Mouse (Mus musculus): Measurements from ENCODE around the gene Pdzrn4. TPM values are rescaled to one million over a fixed set of nuclear protein-coding genes. Genes with fewer than 3 reads are reported as not detected.

Gene Pdzrn4
- polyA plus RNA-seq, 1 experiment from 2014 or later, result 2.1 TPM

GRCm38 (mm10) chr15:92520677-92521225, 124.1 kb downstream of the Pdzrn4 start:
- 48% methylated on average over 19 of the region's 19 CpGs for WGBS
- Histone ChIP-seq H3K4me2 (ENCODE audit: low read depth, low read length) (peak overlapping the region; percentile 54; the same call in 1 of the 2 replicates), H3K4me3 (ENCODE audit: low read length) (no peak overlapping the region), H3K4me1 (ENCODE audit: control insufficient read depth, insufficient read depth, low read length) (no peaks in the 10 kb centered on the region; the same call in 1 of the 2 replicates), H3K9ac (ENCODE audit: low read length) (no peak overlapping the region), H3K27me3 (ENCODE audit: control insufficient read depth, insufficient read depth, low read length) (0 out of 2 replicates have a peak, but pooled peaks cover 2% of the 10 kb centered on the region), H3K9me3 (replicated peaks; ENCODE audit: control insufficient read depth, low read length) (no peaks in the 10 kb centered on the region), H3K36me3 (ENCODE audit: control insufficient read depth, insufficient read depth) (no peaks in the 10 kb centered on the region), H3K27ac (ENCODE audit: low read length) (no peak overlapping the region)
- no peak for ATAC-seq (replicated peaks; ENCODE audit: extremely low read depth, insufficient read depth, low FRiP score)

- Histone ChIP-seq H3K27ac (ENCODE audit: low read length) (no peak overlapping the region), H3K9ac (ENCODE audit: low read length) (no peak overlapping the region), H3K9me3 (replicated peaks; ENCODE audit: control insufficient read depth, low read length) (no peaks in the 10 kb centered on the region), H3K36me3 (ENCODE audit: control insufficient read depth, insufficient read depth) (no peaks in the 10 kb centered on the region), H3K4me3 (ENCODE audit: low read length) (peak overlapping the region; percentile 29; the same call in 1 of the 2 replicates), H3K27me3 (ENCODE audit: control insufficient read depth, insufficient read depth, low read length) (0 out of 2 replicates have a peak, but pooled peaks cover 2% of the 10 kb centered on the region), H3K4me1 (ENCODE audit: control insufficient read depth, insufficient read depth, low read length) (no peaks in the 10 kb centered on the region; the same call in 1 of the 2 replicates), H3K4me2 (ENCODE audit: low read depth, low read length) (peak overlapping the region; percentile 54)
- no peak for ATAC-seq (replicated peaks; ENCODE audit: extremely low read depth, insufficient read depth, low FRiP score)
- 12% methylated on average over 7 of the region's 7 CpGs for WGBS
Measured at GRCm38 (mm10) chr15:92521686-92522085, 125.0 kb downstream of the Pdzrn4 start.

GRCm38 (mm10) chr15:92524917-92525316, 128.2 kb downstream of the Pdzrn4 start:
- no peak for ATAC-seq (replicated peaks; ENCODE audit: extremely low read depth, insufficient read depth, low FRiP score)
- H3K9me3 ChIP-seq (replicated peaks; ENCODE audit: control insufficient read depth, low read length), result 0 out of 2 replicates have a peak, but pooled peaks cover 2% of the 10 kb centered on the region
- H3K9ac ChIP-seq (ENCODE audit: low read length), result no peak overlapping the region
- no peak overlapping the region for H3K4me2 ChIP-seq (ENCODE audit: low read depth, low read length)
- 7% methylated on average over 2 of the region's 2 CpGs for WGBS
- H3K4me3 ChIP-seq (ENCODE audit: low read length), result no peak overlapping the region
- H3K4me1 ChIP-seq (ENCODE audit: control insufficient read depth, insufficient read depth, low read length), result no peaks in the 10 kb centered on the region; the same call in 1 of the 2 replicates
- no peaks in the 10 kb centered on the region for H3K36me3 ChIP-seq (ENCODE audit: control insufficient read depth, insufficient read depth)
- 0 out of 2 replicates have a peak, but pooled peaks cover 2% of the 10 kb centered on the region for H3K27me3 ChIP-seq (ENCODE audit: control insufficient read depth, insufficient read depth, low read length)
- no peak overlapping the region for H3K27ac ChIP-seq (ENCODE audit: low read length)

- no peak overlapping the region for H3K4me3 ChIP-seq (ENCODE audit: low read length)
- no peak overlapping the region for H3K9ac ChIP-seq (ENCODE audit: low read length)
- H3K9me3 ChIP-seq (replicated peaks; ENCODE audit: control insufficient read depth, low read length), result 0 out of 2 replicates have a peak, but pooled peaks cover 2% of the 10 kb centered on the region
- H3K4me1 ChIP-seq (ENCODE audit: control insufficient read depth, insufficient read depth, low read length), result no peaks in the 10 kb centered on the region; the same call in 1 of the 2 replicates
- 0 out of 2 replicates have a peak, but pooled peaks cover 2% of the 10 kb centered on the region for H3K27me3 ChIP-seq (ENCODE audit: control insufficient read depth, insufficient read depth, low read length)
- ATAC-seq (replicated peaks; ENCODE audit: extremely low read depth, insufficient read depth, low FRiP score), result no peak
- H3K27ac ChIP-seq (ENCODE audit: low read length), result no peak overlapping the region
- no peaks in the 10 kb centered on the region for H3K36me3 ChIP-seq (ENCODE audit: control insufficient read depth, insufficient read depth)
- no peak overlapping the region for H3K4me2 ChIP-seq (ENCODE audit: low read depth, low read length)
- 83% methylated on average over 9 of the region's 9 CpGs for WGBS
Measured at GRCm38 (mm10) chr15:92525416-92525815, 128.7 kb downstream of the Pdzrn4 start.

DNA sequence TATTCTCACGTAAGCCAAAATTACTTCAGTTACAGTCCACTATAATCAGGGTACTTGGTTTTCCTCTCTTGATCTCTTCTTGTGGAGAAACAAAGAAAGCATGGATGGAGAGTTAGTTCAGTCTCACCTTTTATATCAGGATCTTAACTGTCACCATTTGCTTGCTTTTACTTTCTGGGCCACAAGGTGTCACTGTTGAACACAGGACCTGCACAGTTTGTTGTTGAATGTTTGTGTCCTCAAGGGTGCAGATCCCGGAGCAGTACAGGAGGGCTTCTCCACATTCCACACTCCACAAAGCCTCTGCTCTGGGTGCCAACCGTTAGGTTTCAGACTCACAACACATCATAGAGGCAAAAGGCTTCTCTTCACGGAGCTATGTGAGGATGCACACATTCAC, 130.1 kb downstream of the Pdzrn4 start:
- Histone ChIP-seq H3K4me3 (ENCODE audit: low read length) (no peak overlapping the region), H3K9me3 (replicated peaks; ENCODE audit: control insufficient read depth, low read length) (0 out of 2 replicates have a peak, but pooled peaks cover 2% of the 10 kb centered on the region), H3K36me3 (ENCODE audit: control insufficient read depth, insufficient read depth) (no peaks in the 10 kb centered on the region), H3K4me1 (ENCODE audit: control insufficient read depth, insufficient read depth, low read length) (no peaks in the 10 kb centered on the region), H3K27me3 (ENCODE audit: control insufficient read depth, insufficient read depth, low read length) (0 out of 2 replicates have a peak, but pooled peaks cover under 1% of the 10 kb centered on the region), H3K4me2 (ENCODE audit: low read depth, low read length) (no peak overlapping the region), H3K27ac (ENCODE audit: low read length) (no peak overlapping the region), H3K9ac (ENCODE audit: low read length) (no peak overlapping the region)
- ATAC-seq (replicated peaks; ENCODE audit: extremely low read depth, insufficient read depth, low FRiP score), result no peak
- 73% methylated on average over 4 of the region's 4 CpGs for WGBS

- Histone ChIP-seq H3K27ac (ENCODE audit: low read length) (no peak overlapping the region), H3K9ac (ENCODE audit: low read length) (no peak overlapping the region), H3K9me3 (replicated peaks; ENCODE audit: control insufficient read depth, low read length) (no peaks in the 10 kb centered on the region), H3K4me3 (ENCODE audit: low read length) (no peak overlapping the region), H3K27me3 (ENCODE audit: control insufficient read depth, insufficient read depth, low read length) (no peaks in the 10 kb centered on the region), H3K4me2 (ENCODE audit: low read depth, low read length) (no peak overlapping the region), H3K4me1 (ENCODE audit: control insufficient read depth, insufficient read depth, low read length) (no peaks in the 10 kb centered on the region), H3K36me3 (ENCODE audit: control insufficient read depth, insufficient read depth) (no peaks in the 10 kb centered on the region)
- no peak for ATAC-seq (replicated peaks; ENCODE audit: extremely low read depth, insufficient read depth, low FRiP score)
- 26% methylated on average over 1 of the region's 1 CpGs for WGBS
Measured at GRCm38 (mm10) chr15:92543252-92543651, 146.6 kb downstream of the Pdzrn4 start.

- Histone ChIP-seq H3K36me3 (ENCODE audit: control insufficient read depth, insufficient read depth) (no peaks in the 10 kb centered on the region), H3K27me3 (ENCODE audit: control insufficient read depth, insufficient read depth, low read length) (no peaks in the 10 kb centered on the region), H3K4me3 (ENCODE audit: low read length) (no peak overlapping the region), H3K9me3 (replicated peaks; ENCODE audit: control insufficient read depth, low read length) (no peaks in the 10 kb centered on the region), H3K9ac (ENCODE audit: low read length) (no peak overlapping the region), H3K27ac (ENCODE audit: low read length) (no peak overlapping the region), H3K4me1 (ENCODE audit: control insufficient read depth, insufficient read depth, low read length) (no peaks in the 10 kb centered on the region), H3K4me2 (ENCODE audit: low read depth, low read length) (no peak overlapping the region)
- no peak for ATAC-seq (replicated peaks; ENCODE audit: extremely low read depth, insufficient read depth, low FRiP score)
- 70% methylated on average over 9 of the region's 9 CpGs for WGBS
Measured at GRCm38 (mm10) chr15:92547294-92547911, 150.7 kb downstream of the Pdzrn4 start.

- WGBS, result 60% methylated on average over 7 of the region's 7 CpGs
Measured at GRCm38 (mm10) chr15:92555012-92555574, 158.4 kb downstream of the Pdzrn4 start.

DNA sequence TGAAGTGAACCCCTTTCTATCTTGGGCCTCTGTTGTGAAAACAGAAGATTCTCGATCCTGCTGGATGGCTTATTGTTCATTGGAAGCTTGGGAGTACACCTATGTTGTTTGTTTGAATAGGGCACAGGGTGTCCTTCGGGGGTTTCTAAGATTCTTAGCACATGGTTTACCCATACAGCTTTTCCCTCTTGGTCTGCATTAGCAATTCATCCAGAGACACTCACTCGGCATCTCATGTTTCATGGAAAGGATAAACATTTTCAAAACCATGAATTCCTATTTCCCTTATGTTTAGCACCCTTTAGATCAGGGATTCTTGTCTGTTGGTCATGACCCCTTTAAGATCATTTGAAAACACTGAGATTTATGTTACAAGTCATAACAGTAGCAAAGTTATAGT, 159.0 kb downstream of the Pdzrn4 start:
- H3K36me3 ChIP-seq (ENCODE audit: control insufficient read depth, insufficient read depth), result no peaks in the 10 kb centered on the region
- no peak overlapping the region for H3K9ac ChIP-seq (ENCODE audit: low read length)
- 60% methylated on average over 3 of the region's 3 CpGs for WGBS
- no peak overlapping the region for H3K4me2 ChIP-seq (ENCODE audit: low read depth, low read length)
- H3K27me3 ChIP-seq (ENCODE audit: control insufficient read depth, insufficient read depth, low read length), result no peaks in the 10 kb centered on the region
- no peak for ATAC-seq (replicated peaks; ENCODE audit: extremely low read depth, insufficient read depth, low FRiP score)
- no peak overlapping the region for H3K4me3 ChIP-seq (ENCODE audit: low read length)
- no peaks in the 10 kb centered on the region for H3K9me3 ChIP-seq (replicated peaks; ENCODE audit: control insufficient read depth, low read length)
- H3K4me1 ChIP-seq (ENCODE audit: control insufficient read depth, insufficient read depth, low read length), result no peaks in the 10 kb centered on the region
- H3K27ac ChIP-seq (ENCODE audit: low read length), result no peak overlapping the region

More at GRCm38 (mm10) chr15:92555012-92555574, 158.4 kb downstream of the Pdzrn4 start:
- Histone ChIP-seq H3K27me3 (ENCODE audit: control insufficient read depth, insufficient read depth, low read length) (no peaks in the 10 kb centered on the region), H3K36me3 (ENCODE audit: control insufficient read depth, insufficient read depth) (no peaks in the 10 kb centered on the region), H3K4me3 (ENCODE audit: low read length) (no peak overlapping the region), H3K9ac (ENCODE audit: low read length) (no peak overlapping the region), H3K4me1 (ENCODE audit: control insufficient read depth, insufficient read depth, low read length) (no peaks in the 10 kb centered on the region), H3K27ac (ENCODE audit: low read length) (no peak overlapping the region), H3K9me3 (replicated peaks; ENCODE audit: control insufficient read depth, low read length) (no peaks in the 10 kb centered on the region), H3K4me2 (ENCODE audit: low read depth, low read length) (no peak overlapping the region)
- ATAC-seq (replicated peaks; ENCODE audit: extremely low read depth, insufficient read depth, low FRiP score), result no peak
